Mouse (Mus musculus) kidney, adult 9 months (tissue): ENCODE measurements at regions not wholly inside any gene's neighbourhood (a gene's known extent, or its start where the extent isn't known, plus 50 kb on each side); places are given as distances from the start of the nearest gene placed in this dataset.
A peak's percentile ranks its signal among the peaks of the same experiment; 100 is the strongest.

ENCODE experiments used
- DNase-seq: peaks from one replicate; pipeline ENCODE4 v3.0.0; 2022

DNA sequence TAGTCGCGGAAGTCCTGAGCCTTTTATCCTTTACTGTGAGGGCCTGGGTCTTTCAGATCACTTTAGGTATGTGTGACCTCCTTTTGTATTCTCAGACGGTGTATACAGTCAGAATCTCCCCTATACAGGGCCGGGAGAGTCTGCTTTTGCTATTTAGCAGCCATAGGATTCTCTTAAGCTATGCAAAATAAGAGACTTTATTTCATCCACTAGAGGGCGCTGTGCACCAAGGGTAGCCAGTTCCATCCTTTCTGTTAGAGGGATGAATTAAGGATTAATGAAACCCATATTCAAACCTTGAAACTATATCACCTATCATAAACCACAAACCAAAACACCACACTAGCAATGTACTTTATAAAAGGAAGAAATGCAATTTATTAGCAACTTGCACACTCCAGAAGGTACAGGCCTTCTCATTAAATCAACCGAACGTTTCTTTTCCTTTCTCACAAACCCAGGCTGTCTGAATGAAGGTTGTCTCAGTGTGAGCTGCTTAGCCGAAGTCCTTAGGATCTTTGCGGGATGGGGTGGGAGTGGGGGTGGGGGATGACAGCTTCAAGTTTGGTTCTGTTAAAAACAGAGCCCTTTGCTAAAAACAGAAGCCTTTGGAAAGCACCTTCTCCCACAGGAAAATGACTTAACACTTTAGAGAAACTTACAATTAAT, 116.8 kb upstream of the Tmpo start:
- peak; percentile 60 for DNase-seq

DNA sequence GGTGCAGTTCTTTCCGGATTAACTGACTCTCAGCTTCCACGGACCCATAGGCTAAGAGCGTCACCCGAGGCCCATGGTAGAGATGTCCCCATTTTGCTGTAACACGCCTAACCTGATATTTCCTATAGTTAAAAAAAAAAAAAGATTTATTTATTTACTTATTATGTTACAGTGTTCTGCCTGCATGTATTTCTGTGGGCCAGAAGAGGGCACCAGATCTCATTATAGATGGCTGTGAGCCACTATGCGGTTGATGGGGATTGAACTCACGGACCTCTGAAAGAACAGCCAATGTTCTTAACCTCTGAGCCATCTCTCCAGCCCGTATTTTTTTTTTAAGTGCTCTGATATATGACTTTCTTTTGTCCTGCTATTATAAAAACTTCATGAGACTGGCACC, 114.2 kb upstream of the Tmpo start:
- DNase-seq = no peak

DNA sequence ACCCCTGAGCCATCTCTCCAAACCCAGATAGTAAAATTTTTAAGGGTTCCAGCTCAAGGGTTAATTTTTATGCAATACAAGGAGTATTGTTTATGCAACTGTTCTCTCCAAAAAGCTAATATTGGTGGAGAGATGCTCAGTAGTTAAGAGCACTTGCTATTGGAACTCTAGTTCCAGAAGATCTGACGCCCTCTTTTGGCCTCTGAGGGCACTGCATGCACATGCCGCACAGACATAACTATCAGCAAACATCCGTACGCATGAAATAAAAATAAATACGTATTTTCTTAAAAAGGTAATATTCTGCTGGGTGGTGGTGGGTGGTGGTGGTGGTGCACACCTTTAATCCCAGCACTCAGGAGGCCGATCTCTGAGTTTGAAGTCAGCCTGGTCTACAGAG, 112.1 kb upstream of the Tmpo start:
- no peak for DNase-seq

DNA sequence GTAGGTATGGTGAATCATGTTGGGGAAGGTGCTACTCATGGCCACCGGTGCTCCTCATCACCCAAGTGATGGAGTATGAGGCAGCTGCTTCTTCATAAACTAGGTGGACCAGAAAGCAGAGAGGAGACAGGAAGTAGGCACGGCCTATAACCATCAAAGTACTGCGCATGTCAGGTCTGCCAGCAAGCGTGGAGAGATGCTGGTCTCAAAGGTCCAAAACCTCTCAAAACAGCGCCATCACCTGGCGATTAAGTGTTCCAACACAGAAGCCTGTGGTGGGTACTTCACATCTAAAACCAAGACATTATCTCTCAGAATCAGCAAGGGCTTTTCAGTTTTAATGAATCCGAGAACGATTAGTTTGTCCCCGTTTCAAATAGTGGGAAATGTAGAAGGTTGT, 103.1 kb upstream of the Tmpo start:
- no peak for DNase-seq

DNA sequence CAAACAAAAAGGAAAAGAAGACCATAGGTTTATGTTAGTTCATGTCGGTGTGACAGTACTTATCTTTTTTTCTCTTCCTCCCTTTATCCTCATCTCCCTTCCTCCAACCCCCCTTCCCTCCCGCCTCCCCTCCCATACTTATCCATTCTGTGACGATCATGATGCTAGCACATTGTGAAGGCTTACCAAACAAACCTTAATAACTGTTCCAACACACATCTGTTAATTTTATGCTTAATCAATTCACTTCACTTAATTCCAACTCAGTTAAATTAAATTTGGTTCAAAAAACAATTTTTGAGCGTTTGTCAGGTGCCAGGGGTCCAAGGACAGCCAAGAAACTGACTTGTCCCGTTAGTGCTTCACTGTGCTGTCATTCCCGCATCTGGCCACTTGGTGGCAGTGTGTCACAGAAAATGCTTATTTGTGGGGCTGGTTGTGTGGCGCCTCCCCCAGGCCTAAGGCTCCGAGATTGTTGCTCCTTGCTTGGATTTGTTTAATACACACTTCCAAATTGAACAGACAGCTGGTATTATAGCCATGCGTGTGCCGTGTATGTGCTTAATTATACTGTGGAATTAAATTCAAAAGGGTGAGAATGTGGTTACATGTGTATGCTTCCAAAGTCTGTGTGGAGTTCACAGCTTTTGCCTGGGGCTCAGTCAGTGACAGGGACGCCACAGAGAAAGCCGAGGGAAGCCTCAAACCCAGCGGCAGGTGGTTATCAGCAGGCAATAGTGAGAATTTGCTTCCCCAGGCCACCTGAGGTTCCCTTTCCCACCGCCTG, 90.0 kb upstream of the Tmpo start:
- DNase-seq = peak; percentile 83

DNA sequence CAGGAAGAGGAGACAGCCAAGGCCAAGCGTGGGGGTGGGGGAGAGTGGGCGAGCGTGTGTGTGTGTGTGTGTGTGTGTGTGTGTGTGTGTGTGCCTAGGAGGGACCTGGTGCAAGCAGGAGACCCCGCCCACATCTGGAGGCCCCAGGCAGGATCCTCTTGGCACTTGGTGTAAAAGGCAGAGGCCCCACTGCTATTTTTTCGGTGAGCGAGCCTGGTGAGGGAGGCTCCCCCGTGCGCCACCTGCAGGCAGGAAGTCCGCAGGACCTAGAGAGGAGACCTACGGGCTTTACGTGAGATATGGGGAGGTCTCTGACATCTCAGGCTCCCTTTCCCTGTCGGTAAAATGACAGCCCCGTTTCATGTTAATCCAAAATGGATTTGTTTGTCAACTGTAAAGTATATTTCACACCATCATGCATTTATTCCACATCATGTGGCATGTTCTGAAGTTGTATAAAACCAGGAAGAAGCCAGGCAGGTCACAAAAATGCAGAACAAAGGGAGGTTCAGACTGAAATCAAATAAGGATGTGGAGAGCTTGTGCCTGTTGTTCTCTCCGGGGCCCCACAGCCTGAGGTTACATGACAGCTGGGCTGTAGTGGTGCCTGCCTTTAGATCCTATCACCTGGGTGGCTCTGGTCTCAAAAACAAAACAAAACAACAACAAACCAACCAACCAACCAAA, 89.3 kb upstream of the Tmpo start:
- peak; percentile 47 for DNase-seq

DNA sequence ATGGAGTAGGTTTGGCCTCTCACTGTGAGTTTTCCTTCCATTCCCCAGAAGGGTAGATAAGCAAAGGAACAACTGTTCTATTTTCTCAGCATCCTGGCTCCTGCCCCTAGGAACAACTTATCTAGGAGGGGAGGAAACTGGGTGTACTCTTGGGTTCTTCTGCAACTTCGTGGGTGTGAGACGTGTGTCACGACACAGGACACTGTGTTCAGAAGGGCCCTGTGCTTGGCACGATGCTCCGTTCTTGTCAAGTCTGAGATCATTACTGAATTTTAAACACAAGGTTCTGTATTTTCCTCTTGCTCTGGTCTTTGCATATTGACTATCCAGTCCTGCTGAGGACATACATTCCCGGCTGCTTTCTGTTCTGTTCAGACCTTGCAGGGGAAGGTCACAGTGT, 86.8 kb upstream of the Tmpo start:
- no peak for DNase-seq

DNA sequence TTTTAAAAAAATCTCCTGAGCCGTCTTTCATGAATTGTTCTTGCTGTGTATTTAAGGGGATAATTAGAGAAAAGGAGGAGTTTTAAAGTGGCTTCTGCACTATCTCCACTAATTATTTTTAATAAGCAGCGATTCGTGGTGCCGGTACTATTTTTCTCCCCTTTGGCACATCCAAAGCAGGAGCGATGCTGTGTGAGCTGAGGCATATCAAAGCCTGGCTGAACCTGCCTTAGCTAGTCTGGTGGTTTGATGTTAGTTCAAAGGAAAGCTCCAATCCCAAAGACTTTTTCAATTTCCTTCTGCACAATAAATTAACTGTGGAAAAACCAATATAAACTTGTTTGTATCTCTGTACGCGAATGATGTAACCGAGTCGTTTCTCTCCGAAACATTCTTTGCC, 79.3 kb upstream of the Tmpo start:
- no peak for DNase-seq

DNA sequence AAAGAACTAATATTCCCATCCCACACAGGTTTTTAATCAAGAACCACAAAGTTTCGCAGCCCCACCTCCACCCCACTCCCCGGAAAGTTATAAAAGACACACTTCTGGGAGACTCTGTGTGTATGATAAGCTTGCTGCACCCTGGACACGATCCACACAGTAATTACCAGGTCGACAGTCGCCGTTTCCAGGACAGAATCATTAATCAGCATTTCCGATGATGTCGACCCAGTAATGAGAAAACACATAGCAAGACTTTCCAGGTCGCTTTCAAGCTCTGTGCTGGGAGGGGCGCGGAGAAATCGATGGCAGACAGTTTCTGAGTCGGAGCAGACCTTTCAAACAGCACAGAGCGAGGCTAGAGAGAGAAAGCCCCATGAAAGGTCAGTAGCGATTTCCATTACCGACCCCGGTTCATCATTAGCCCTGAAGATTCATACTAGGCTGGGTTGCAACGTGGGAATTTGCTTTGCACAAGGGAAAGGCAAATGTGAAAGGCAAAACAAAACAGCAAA, 68.6 kb upstream of the Tmpo start:
- DNase-seq = no peak

DNA sequence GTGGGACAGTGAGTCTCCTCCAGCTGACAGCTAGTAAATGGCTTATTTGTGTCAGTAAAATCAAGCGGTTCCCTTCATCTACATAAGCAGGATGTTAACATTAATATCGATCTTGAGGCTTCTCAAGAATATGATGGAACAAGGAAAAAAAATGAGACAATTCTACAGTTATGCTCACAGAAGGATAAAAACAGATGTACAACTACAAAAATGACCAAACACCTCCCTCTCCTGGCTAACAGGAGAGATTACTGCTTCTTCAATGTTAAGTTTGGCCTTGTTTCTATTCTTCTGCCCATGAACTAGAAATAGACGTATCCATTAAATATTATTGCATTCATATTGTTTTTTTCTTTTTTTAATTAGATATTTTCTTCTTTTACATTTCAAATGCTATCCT, 63.2 kb upstream of the Tmpo start:
- no peak for DNase-seq

DNA sequence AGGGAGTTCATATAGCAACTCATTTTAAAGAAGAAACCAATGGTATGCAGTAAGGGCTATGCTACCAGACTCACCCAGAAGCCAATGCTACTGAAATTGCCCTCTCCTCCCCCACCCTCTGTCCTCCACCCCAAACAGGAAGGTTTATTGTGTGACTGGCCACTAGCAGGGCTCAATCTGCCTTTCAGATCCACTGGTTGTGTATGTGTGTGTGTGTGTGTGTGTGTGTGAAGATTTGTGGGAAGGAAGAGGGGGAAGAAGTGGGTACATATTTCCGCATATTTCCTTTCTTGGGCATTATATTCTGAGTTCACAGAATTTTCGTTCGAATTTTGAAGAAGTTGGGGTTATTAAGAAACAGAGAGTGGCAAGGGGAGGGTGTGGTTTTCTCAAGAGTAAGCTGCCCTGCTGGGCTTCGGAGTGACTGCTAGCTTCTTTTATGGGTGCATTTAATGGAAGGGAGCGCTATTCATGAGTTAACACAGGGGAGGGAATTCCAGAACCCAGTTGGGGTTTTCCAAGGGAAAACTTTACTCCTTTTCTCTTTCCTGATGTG, 61.5 kb upstream of the Tmpo start:
- no peak for DNase-seq

DNA sequence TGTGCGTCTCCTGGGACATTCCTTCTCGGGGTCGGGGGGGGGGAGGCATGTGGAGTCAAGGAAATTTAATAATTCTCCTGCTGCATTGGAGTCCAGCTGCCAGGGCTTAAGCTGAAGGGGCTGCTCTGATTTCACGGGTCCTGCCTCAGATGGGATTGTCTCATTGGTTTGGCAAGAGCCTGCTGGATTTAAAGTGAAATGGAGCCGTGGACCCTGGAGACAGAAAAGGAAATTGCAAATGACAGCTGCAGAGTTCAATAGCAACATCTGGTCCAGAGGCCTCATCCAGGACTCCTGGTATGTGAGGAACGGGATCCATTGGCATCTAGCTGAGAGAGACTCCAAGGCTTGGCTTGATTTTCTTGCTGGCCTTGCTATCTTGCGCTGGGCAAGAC, 60.5 kb upstream of the Tmpo start:
- no peak for DNase-seq

DNA sequence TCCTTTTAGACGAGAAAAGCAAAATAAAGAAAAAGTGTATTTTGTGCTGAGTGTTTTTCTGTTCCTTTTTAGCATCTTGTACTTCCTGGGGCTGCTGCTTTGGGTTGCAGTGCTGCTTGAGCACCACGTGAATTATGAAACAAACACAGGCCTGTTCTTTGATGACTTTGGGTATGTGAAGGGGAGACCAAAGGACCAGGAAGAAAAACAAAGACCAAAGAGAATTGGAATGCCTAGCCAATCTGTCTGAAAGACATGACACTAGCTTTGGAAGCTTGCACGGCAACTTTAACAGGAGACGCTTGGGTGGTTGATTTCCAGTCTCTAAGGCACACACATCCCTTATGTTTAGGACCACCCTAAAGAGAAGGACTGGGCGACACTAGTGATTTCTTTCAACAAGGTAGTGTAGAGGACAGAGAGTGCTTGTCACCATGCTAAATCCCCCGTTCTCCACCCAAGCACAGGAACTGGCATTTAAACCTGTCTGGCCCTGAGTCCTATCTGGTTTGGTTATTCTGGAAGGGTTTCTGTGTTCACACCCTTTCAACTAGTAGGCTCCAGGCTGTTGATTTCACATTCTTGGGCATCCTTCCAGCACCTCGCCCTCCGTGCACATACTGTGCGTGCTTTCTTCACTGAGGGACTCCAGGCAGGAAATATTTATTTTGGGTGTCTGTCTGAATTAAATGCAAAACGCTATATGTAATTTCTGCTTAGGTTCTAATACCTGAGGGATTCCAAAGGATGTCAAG, 59.9 kb upstream of the Tmpo start:
- DNase-seq = peak; percentile 67

DNA sequence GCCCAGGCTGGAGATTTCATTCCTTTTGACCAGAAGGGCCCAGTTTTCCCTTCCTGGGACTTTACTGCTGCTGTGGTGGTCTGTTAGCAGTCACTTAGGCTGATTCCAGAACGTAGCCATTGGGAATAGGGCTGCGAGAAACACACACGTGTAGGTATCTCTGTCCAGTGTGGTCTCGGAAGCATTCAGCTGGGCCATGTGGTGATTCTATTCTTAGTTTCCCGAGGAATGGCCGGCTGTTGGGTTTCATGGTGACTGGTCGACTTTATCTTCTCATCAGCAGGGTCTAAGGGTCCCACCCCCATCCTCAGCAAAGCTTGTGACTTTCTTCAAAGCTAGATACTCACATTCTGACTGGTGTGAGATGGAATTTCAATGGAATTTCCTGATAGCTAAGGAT, 59.2 kb upstream of the Tmpo start:
- DNase-seq = no peak

DNA sequence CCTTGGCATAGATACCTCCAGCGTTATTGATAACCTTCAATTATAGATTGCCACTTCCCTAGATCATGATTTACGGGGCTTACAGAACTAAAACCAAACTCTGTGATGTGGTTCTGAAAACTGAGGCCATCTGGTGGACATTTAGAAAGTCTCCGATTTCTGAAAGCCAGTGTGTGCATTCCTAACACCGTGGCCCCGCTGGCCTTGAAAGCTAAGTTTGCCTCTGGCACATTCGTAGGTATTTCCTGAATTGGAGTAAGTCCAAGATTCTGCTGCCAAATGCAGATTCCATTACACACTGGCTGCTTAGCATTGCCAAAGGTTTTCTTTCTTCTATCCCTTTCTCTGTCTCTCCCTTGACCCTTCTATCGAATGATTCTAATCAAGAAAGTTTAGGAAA, 55.7 kb upstream of the Tmpo start:
- DNase-seq = peak; percentile 84

DNA sequence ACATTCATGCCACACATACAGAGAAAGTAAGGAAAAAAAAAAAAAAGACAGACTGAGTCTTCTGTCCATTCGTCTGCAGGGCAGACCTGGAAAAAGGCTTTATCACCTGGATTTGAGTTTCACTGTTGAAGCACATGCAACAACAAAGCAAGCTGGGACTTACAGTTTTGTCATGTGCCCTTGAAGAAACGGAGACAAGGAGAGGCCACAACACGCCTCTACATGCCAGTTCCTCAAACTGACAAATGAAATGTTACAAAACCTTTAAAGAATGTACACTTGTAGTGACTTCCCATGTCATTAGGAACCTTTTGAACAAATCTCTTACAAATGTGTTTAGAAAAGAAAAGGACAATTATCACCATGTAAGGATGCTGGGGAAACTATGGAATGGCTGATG, 53.6 kb upstream of the Tmpo start:
- DNase-seq = no peak
